Mouse (Mus musculus): ENCODE results near the gene Arpc1b. TPM values are rescaled to one million over a fixed set of nuclear protein-coding genes. Genes with fewer than 3 reads are reported as not detected.
A peak's percentile ranks its signal among the peaks of the same experiment; 100 is the strongest.
"Not testable (repeated sequence)": the region's sequence is repeated elsewhere in the genome, so short reads cannot be mapped to it uniquely, and the experiment has no call there.

Gene Arpc1b
- polyA plus RNA-seq, 1 experiment from 2014 or later = 218 TPM

DNA sequence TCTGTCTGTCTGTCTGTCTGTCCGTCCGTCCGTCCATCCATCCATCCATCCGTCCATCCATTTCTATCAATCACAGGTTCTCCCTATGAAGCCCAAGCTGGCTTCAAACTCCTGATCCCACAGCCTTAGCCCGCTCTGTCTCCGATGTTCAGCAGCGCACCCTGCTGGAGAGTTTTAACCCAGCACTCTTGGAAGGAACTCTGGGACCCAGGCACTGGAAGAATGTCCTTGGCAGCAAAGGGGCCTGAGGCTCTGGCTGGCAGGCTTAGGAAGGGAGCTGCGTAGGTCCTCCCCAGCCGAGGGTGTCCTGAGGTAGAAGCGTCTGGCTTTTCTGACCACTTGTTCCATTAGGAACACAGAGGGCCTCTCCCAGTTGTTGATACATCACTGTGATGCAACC lies 2.9 kb downstream of the Arpc1b start:
- peaks cover 31% of the 10 kb centered on the region for H3K4me1 ChIP-seq
- peaks cover 9% of the 10 kb centered on the region for H3K36me3 ChIP-seq
- no peak overlapping the region for H3K4me3 ChIP-seq
- no peaks in the 10 kb centered on the region for H3K9me3 ChIP-seq
- no peak overlapping the region for H3K27ac ChIP-seq
- 40% methylated on average over 10 of the region's 10 CpGs for WGBS
- DNase-seq (ENCODE audit: low spot score) = no peak
- no peaks in the 10 kb centered on the region for H3K27me3 ChIP-seq (ENCODE audit: insufficient read depth, poor library complexity, severe bottlenecking)

- no peak for DNase-seq (ENCODE audit: low spot score)
- Histone ChIP-seq H3K4me3 (no peak overlapping the region), H3K4me1 (peaks cover 35% of the 10 kb centered on the region), H3K9me3 (no peaks in the 10 kb centered on the region), H3K36me3 (peaks cover 19% of the 10 kb centered on the region), H3K27me3 (ENCODE audit: insufficient read depth, poor library complexity, severe bottlenecking) (no peaks in the 10 kb centered on the region), H3K27ac (no peak overlapping the region)
- WGBS = 54% methylated on average over 6 of the region's 6 CpGs
Observed at GRCm38 (mm10) chr5:145118005-145118404, 4.0 kb downstream of the Arpc1b start.

DNA sequence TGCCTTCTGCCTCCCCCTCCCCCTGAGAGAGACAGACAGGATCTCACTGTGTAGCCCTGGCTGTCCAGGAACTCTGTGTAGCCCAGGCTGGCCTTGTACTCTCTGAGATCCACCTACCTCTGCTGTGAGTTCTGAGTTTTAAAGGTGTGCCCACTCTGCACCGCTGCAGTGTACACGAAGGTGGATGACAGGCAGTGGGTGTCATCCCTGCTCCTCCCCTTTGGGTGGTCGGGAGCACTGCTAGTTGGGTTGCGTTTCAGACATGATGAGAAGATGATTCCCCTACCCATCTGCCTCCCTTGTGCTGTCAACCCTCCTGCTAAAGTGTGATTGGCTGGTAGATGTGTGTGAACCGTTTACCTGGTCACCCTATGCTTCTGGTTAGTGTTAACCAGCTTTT lies 4.4 kb downstream of the Arpc1b start:
- H3K27me3 ChIP-seq (ENCODE audit: insufficient read depth, poor library complexity, severe bottlenecking) = no peaks in the 10 kb centered on the region
- peaks cover 35% of the 10 kb centered on the region for H3K4me1 ChIP-seq
- no peaks in the 10 kb centered on the region for H3K9me3 ChIP-seq
- WGBS = 85% methylated on average over 5 of the region's 5 CpGs
- no peak overlapping the region for H3K27ac ChIP-seq
- H3K4me3 ChIP-seq = no peak overlapping the region
- peaks cover 23% of the 10 kb centered on the region for H3K36me3 ChIP-seq
- no peak for DNase-seq (ENCODE audit: low spot score)

DNA sequence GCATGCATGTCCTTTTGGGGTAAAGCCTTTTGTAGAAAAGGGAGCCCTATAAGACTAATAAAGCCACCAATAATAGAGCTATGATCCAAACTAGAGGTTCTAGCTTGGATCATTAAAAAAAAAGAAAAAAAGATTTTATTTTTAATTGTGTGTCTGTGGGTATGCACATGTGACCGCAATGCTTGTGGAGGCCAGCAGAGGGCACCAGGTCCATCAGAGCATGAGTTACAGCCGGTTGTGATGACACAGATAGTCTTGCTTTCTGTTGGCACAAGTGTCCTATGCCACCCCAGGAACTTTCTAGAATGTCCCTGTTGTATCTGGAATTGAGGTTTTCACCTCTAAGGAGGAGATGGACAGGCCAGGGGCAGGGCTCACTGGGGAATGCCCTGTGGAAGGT lies 5.4 kb downstream of the Arpc1b start:
- Histone ChIP-seq H3K4me3 (no peak overlapping the region), H3K27me3 (ENCODE audit: insufficient read depth, poor library complexity, severe bottlenecking) (no peaks in the 10 kb centered on the region), H3K4me1 (peaks cover 29% of the 10 kb centered on the region), H3K36me3 (peaks cover 32% of the 10 kb centered on the region), H3K9me3 (no peaks in the 10 kb centered on the region), H3K27ac (no peak overlapping the region)
- 86% methylated on average over 2 of the region's 2 CpGs for WGBS
- no peak for DNase-seq (ENCODE audit: low spot score)

DNA sequence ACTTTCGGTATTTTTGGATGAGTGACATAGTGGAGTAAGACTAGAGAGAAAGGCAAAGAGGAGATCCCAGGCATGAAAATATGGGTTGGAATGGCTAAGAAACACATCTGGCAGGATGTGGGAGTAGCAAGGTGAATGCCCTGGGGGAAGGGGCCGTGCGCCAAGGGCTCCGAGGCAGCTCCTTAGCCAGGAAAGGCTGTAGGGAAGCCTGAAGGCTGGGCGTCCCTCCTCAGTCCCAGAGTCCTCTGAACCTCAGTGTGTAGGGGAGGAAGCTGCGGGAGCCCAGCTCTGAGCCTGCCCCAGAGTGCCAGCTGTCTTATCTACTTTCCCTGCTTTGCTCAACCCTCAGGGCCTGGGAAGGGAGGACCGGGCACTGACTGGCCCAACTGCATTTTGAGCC lies 6.9 kb downstream of the Arpc1b start:
- Histone ChIP-seq H3K27me3 (ENCODE audit: insufficient read depth, poor library complexity, severe bottlenecking) (no peaks in the 10 kb centered on the region), H3K4me3 (no peak overlapping the region), H3K9me3 (no peaks in the 10 kb centered on the region), H3K4me1 (peaks cover 24% of the 10 kb centered on the region; the same call in 1 of the 2 replicates), H3K27ac (no peak overlapping the region), H3K36me3 (peaks cover 47% of the 10 kb centered on the region)
- WGBS = 53% methylated on average over 7 of the region's 7 CpGs
- DNase-seq (ENCODE audit: low spot score) = no peak

DNA sequence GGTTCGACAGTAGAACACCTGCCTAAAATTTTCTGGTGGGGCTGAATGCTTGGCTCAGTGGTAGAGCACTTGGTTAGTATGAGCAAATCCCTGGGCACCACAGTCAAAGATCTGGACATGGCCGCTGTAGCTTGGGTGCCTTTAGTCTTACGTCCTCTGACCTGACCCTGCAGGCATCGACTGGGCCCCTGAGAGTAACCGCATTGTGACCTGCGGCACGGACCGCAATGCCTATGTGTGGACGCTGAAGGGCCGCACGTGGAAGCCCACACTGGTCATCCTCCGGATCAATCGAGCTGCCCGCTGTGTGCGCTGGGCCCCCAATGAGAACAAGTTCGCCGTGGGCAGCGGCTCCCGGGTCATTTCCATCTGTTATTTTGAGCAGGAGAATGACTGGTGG lies 9.4 kb downstream of the Arpc1b start:
- H3K4me3 ChIP-seq = no peak overlapping the region
- WGBS = 93% methylated on average over 19 of the region's 19 CpGs
- peaks cover 22% of the 10 kb centered on the region; the same call in 1 of the 2 replicates for H3K4me1 ChIP-seq
- no peak overlapping the region for H3K27ac ChIP-seq
- no peaks in the 10 kb centered on the region for H3K9me3 ChIP-seq
- no peak for DNase-seq (ENCODE audit: low spot score)
- no peaks in the 10 kb centered on the region for H3K27me3 ChIP-seq (ENCODE audit: insufficient read depth, poor library complexity, severe bottlenecking)
- peaks cover 72% of the 10 kb centered on the region for H3K36me3 ChIP-seq

DNA sequence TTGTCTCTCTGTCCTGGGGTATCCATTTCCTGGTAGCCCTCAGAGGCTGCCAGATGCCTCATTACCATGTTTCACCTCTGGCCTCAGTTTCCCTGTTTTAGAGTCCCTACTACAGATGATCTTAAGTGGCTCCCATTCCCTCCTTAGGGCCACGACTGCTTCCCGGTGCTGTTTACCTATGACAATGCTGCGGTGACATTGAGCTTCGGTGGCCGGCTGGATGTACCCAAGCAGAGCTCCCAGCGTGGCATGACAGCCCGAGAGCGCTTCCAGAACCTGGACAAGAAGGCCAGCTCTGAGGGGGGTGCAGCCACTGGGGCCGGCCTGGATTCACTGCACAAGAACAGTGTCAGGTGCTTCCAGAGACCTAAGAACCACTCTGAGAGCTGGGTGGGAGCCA lies 12.6 kb downstream of the Arpc1b start:
- 94% methylated on average over 9 of the region's 9 CpGs for WGBS
- no peak for DNase-seq (ENCODE audit: low spot score)
- Histone ChIP-seq H3K4me1 (peaks cover 10% of the 10 kb centered on the region; the same call in 1 of the 2 replicates), H3K36me3 (peaks cover 93% of the 10 kb centered on the region), H3K4me3 (no peak overlapping the region), H3K27ac (no peak overlapping the region), H3K9me3 (no peaks in the 10 kb centered on the region), H3K27me3 (ENCODE audit: insufficient read depth, poor library complexity, severe bottlenecking) (no peaks in the 10 kb centered on the region)

GRCm38 (mm10) chr5:145129124-145129523 lies 15.1 kb downstream of the Arpc1b start:
- H3K36me3 ChIP-seq = peaks cover 98% of the 10 kb centered on the region
- no peaks in the 10 kb centered on the region for H3K9me3 ChIP-seq
- H3K4me1 ChIP-seq = 0 out of 2 replicates have a peak, but pooled peaks cover 2% of the 10 kb centered on the region
- H3K27ac ChIP-seq = no peak overlapping the region
- H3K4me3 ChIP-seq = no peak overlapping the region
- H3K27me3 ChIP-seq (ENCODE audit: insufficient read depth, poor library complexity, severe bottlenecking) = no peaks in the 10 kb centered on the region
- 88% methylated on average over 4 of the region's 4 CpGs for WGBS
- DNase-seq (ENCODE audit: low spot score) = no peak

DNA sequence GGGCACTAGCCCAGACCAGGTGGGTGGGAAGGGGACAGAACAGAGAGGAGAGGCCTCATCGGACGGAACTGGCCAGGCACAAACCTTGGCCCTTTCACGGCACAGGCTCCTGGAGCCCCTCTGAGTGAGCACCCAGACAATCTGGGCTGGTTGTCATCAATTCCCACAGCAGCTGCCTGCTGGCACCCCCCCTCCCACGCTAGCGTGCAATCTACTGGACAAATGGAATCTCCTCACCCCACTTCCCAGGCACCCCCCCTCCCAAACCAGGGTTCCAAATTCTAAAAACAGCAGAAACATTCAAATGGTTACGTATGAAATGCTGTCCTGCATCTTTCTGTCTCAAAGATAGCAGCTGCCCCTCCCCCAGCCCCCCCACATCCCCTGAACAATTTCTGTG lies 15.8 kb downstream of the Arpc1b start:
- not testable (repeated sequence) for H3K27ac ChIP-seq; H3K4me3 ChIP-seq; H3K4me1 ChIP-seq; DNase-seq (ENCODE audit: low spot score); H3K9me3 ChIP-seq; H3K27me3 ChIP-seq (ENCODE audit: insufficient read depth, poor library complexity, severe bottlenecking)
- WGBS = 77% methylated on average over 4 of the region's 6 CpGs
- peaks cover 98% of the 10 kb centered on the region for H3K36me3 ChIP-seq

DNA sequence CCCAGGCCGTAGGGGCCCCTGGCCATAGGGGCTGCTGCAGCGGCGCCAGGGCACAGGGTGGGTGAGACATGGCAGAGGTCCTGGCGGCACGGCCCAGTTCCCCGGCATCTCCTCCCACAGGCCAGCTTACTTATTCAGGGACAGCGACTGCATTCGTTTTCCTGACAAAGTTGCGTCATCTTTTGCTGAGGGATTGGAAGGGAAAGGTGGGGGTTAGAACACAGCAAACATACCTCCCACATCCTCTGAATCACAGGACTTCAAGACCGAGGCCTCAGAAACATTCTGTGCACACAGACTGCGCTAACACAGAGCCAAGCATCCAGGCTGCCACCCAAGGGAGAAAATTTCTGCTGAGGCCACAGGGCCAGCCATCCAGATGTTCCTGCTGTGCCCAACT lies 16.2 kb downstream of the Arpc1b start:
- Histone ChIP-seq H3K36me3 (peaks cover 98% of the 10 kb centered on the region), H3K4me1 (0 out of 2 replicates have a peak, but pooled peaks cover 2% of the 10 kb centered on the region), H3K27me3 (ENCODE audit: insufficient read depth, poor library complexity, severe bottlenecking) (no peaks in the 10 kb centered on the region), H3K4me3 (no peak overlapping the region), H3K9me3 (no peaks in the 10 kb centered on the region), H3K27ac (no peak overlapping the region)
- WGBS = 88% methylated on average over 11 of the region's 11 CpGs
- no peak for DNase-seq (ENCODE audit: low spot score)

DNA sequence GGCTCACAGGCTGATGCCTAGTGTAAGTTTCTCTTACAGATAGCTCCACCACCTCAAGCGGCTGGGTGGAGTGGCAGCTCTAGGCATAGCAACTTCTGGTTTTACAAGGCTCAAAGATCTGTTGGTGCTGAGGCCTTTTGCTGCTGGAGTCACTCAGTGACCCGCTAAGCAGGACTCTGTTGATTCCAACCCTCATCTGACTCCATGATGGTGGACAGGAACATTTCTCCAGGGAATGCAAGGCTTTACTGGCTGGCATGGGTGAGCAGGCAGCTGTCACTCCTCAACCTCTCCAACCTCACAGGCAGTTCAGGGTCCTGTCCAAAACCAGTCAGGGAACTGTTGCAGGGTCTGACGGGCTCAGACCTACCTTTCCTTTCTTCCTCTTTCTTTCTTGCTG lies 17.0 kb downstream of the Arpc1b start:
- Histone ChIP-seq H3K27me3 (ENCODE audit: insufficient read depth, poor library complexity, severe bottlenecking) (no peaks in the 10 kb centered on the region), H3K4me1 (0 out of 2 replicates have a peak, but pooled peaks cover 2% of the 10 kb centered on the region), H3K36me3 (peaks cover 98% of the 10 kb centered on the region), H3K27ac (no peak overlapping the region), H3K4me3 (no peak overlapping the region), H3K9me3 (no peaks in the 10 kb centered on the region)
- WGBS = 85% methylated on average over 3 of the region's 3 CpGs
- no peak for DNase-seq (ENCODE audit: low spot score)

DNA sequence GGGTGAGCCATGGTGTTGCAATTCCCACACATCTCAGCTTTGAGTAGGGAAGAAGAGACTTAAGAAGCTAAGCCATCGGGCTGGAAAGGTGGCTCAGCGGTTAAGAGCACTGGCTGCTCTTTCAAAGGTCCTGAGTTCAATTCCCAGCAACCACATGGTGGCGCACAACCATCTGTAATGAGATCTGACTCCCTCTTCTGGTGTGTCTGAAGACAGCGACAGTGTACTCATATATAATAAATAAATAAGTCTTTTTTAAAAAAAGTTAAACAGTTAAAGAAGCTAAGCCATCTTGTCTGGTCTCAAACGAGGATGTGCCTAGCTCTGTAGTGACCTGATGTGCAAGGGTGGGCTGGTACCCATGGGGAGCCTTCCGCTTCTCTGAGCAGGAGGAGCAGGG lies 19.3 kb downstream of the Arpc1b start:
- 88% methylated on average over 6 of the region's 6 CpGs for WGBS
- not testable (repeated sequence) for H3K27ac ChIP-seq; DNase-seq (ENCODE audit: low spot score); H3K9me3 ChIP-seq; H3K27me3 ChIP-seq (ENCODE audit: insufficient read depth, poor library complexity, severe bottlenecking); H3K4me3 ChIP-seq; H3K4me1 ChIP-seq
- peaks cover 93% of the 10 kb centered on the region for H3K36me3 ChIP-seq

DNA sequence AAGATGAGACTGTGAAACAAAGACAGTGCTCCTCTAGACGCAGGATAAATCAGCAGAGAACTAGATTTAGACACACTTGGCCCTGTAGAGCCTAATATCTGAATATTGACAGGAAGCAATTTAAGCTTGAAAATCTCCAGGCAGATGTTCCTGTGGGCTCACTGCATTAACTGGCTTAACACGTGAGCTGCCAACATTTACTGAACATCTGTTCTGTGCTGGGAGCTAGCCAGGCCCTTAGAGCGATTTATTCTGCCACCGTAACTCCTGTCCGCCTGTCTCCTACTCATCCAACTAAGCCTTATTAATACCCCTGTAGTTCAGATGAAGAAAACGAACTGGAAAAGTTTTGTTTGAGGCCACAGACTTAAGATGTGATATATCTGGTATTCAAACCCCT lies 24.8 kb downstream of the Arpc1b start:
- 21% methylated on average over 6 of the region's 6 CpGs for WGBS
- peak overlapping the region; percentile 94 for H3K4me3 ChIP-seq
- H3K36me3 ChIP-seq = peaks cover 66% of the 10 kb centered on the region
- no peaks in the 10 kb centered on the region for H3K27me3 ChIP-seq (ENCODE audit: insufficient read depth, poor library complexity, severe bottlenecking)
- H3K9me3 ChIP-seq = no peaks in the 10 kb centered on the region
- no peak overlapping the region; the same call in 1 of the 2 replicates for H3K27ac ChIP-seq
- H3K4me1 ChIP-seq = peaks cover 14% of the 10 kb centered on the region
- no peak for DNase-seq (ENCODE audit: low spot score)

Data from heart, embryonic 10.5 days (tissue).